Mouse (Mus musculus) A20 (cell line): Measurements from ENCODE around the gene Fam189a1.

Experiments
- DNase-seq: peaks from one replicate; pipeline ENCODE4 v3.0.0-alpha.2; 2011; ENCODE audit warnings: low read depth, low spot score

Fam189a1 gene

DNA sequence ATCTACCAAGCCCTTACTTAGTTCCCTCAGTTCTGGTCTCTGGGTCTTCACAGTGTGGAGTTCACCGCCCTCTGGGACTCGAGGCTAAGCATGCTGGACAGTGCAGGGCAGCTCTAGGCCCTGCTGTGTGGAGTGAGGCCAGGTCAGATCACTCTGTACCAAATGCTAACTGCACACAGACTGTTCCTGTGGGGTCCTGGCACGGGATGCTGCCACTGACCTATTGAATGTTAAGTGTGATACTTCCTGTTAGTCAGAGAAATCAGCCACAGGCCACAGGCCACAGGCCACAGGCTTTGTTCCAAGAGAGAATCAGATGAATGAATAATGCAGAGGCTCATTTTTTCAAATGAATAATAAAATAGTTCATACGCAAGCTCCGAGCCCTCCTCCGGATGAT lies 112.1 kb downstream of the Fam189a1 start:
- no peak for DNase-seq

DNA sequence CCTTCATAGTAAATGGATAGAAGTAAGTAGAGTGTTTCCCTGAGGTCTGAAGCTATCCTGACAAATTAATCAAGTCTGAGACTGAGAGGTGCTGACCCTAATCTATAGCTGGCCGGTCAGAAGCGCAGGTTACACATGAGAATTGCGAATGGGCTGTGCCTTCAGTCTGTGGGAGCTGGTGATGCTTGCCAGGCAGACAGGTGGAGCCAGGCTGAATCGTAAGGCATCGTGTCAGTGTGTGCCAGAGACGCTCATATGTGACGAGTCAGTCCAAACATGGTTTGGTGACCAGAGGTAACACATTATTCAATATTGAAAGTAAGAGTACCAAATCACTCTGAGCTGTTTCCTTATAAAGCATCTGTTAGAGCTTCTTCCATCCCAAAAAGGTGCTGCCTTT lies 115.3 kb downstream of the Fam189a1 start:
- no peak for DNase-seq

DNA sequence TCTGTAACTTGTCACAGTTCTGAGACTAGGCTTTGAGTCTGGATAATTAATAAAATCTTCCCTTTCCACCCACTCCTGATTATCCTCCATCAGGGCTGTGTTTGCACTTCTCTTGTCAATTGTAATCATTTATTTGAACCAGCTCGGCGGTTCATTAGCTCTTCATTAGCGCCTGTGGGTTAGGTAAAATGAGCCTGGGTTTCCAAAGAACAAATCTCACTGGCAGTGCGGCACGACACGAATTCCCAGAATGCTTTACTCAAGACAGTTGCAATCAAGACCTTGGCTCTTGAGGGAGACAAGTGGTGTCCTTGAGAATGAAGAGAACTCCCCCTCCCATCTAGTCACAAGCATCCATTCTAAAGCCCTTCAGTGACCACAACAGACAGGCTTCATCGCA lies 124.6 kb downstream of the Fam189a1 start:
- DNase-seq = no peak

DNA sequence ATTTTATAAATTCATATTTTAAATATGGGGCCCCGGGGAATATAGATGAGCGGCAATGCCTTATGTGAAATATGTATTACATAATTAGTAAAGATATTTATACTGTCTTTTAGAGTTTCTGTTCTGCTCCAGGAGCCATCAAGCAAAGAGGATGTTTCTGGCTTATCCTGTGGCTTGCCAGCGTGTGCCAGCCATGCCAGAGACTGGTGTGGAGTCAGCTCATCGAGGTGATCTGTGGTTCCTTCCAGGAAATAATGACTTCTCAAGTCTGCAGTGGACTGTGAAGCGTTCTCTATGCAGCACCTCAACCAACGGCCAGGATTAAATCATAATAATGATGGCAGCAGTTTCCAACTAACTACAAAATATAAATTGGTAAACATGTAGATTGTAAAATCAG lies 125.2 kb downstream of the Fam189a1 start:
- DNase-seq = no peak

- DNase-seq = no peak
These were observed 126.4 kb downstream of the Fam189a1 start for GRCm38 (mm10) chr7:65029985-65030384.

- no peak for DNase-seq
These were observed 135.1 kb downstream of the Fam189a1 start for GRCm38 (mm10) chr7:65021298-65021697.

DNA sequence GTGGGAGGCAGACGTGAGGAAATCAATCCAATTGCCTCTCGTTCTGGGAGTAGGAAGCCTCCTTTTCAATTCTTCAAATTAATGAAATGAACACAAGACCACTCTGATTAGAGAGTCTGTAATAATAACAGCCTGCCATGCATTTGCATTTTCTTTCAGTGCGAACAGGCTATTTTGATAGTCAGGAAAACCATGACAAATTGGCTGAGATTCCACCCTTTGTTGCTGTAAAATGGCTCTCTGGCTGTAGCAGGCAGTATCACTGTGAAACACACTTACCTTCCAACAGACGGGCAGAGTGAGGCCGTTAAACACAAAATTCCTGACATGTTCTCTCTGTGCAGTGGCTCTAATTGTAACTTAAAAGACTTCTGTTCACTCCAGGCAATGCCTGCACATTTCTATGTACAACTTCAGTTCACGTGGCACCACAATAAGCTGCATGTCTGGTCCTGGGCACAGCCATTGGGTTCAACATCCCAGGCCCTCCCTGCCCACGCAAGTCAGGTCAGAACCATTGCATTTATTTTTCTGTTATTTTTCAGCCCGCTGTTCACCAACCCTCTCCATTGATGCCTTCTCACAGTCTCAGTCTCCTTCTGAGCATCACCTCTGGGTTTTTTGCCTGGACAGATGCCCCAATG lies 138.2 kb downstream of the Fam189a1 start:
- no peak for DNase-seq

GRCm38 (mm10) chr7:65017348-65017747 lies 139.0 kb downstream of the Fam189a1 start:
- no peak for DNase-seq

DNA sequence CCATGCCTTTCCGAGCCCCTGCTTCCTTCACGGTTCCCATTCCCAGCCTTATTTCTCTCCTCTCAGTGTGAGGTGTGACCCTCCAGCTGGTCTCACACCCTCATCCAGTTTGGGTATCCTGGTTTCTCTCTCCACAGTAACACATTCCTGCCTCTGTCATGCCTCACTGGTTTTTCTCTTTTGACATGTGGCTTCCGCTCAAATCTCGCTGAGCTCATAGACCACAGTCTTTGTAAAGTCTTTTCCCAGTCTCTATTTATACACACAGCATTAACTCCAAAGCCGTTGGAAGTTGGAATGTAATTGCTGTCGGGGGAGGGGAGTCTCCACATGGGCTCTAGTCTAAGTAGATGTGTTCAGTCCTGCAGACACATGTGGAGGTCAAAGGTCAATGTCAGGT lies 145.2 kb downstream of the Fam189a1 start:
- DNase-seq = no peak

- no peak for DNase-seq
These were observed 146.1 kb downstream of the Fam189a1 start for GRCm38 (mm10) chr7:65010275-65010674.

DNA sequence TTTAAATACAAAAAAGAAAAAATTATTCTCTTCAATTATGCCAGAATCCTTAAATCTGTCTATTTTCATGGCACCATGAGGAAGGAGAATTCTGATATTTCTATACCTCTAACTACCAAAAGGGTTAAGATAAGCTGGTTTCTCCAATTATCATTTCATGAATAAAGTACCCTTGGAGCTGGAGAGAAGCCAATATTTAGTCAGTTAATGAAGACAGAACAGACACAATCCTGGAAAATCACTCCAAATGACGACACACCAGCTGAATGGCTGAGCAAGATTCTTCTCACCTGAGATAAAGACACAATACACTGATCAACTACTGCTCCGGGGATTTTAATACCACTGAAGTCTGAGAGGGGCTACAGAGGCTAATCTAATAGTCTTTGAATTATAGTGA lies 150.6 kb downstream of the Fam189a1 start:
- no peak for DNase-seq

GRCm38 (mm10) chr7:64999718-65000214 lies 156.6 kb downstream of the Fam189a1 start:
- no peak for DNase-seq

DNA sequence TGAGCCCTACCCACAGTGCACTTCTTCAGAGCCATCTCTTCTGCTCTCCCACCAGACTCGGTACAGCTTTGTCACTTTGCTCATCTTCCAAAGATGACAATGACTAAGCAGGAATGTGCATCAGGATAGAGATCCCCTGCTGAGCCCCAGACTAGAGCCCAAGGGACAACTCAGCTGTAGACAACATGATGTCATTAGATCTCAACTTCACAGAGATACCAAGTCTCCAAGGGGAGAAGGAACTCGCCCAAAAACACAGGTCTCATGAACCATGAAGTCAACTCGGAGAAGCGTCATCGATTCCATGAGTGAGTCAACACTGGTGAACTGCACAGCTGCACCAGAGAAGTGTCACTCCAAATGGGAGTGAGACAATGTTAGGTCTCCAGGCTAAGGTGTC lies 158.6 kb downstream of the Fam189a1 start:
- DNase-seq = no peak

GRCm38 (mm10) chr7:64995946-64996444 lies 160.4 kb downstream of the Fam189a1 start:
- DNase-seq = no peak

- no peak for DNase-seq
These were observed 167.0 kb downstream of the Fam189a1 start for GRCm38 (mm10) chr7:64989406-64989805.

- DNase-seq = no peak
These were observed 168.4 kb downstream of the Fam189a1 start for GRCm38 (mm10) chr7:64988015-64988414.

GRCm38 (mm10) chr7:64984468-64985120 lies 171.8 kb downstream of the Fam189a1 start:
- DNase-seq = no peak

DNA sequence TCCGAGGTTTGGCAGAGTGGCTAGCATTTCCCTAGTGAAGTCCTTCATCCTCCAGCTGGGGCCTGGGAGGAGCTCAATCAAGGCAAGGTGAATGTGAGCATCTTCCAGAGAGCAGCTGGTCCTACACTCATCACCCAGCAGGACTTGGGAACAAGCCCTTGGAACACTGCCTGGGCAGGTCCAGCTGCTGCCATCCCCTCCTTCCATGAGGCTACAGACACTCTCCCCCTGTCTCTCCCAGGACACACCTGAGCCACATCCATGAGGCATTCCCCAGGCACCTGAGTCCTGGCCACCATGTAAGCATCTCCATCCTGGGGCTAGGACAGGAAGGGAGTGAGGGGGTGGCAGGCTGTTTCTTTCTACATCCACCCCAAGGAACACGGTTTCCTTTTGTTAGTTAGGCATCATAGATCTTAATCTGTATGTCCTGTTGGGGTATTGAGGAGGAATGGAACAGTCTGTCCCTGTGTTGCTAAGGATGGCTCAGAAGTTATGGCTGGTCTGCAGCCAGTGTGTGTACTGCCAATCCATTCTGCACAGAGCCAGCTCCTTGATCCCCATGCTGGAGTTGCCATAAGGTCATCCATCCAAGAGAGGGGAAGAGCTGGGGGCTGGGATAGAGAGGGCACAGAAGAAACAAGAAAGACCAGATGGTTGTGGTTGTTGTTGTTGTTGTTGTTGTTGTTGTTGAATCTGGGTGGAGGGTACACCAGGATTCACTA lies 174.7 kb downstream of the Fam189a1 start:
- DNase-seq = no peak

DNA sequence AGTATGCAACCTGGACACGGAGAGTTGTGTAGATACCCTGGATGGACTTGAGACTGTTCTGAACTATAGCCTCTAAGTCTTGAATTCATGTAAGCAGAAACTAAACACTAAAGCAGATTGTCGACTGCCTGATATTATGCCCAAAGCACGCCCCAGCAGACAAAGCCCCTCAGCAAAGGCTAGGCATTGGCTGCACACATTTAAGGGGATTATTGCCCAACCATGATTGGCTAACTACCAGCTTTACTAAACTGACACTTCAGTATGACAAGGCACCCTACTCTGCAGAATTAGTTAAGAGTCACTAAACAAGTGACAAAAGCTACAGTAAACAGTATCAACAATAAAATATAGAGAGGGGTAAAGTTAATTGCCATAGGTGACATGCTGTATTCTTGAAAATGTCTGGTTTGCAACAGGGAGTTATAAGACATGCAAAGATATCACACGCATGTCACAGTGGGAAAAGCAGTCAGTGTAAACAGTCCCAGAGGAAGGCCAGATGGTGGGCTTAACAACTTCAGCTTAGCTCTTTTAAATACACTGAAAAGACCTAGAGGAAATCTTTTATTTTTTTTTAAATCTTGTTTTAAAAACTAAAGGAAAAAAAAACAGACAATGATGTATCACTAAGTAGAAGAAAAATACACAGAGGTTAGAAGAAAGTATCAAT lies 182.6 kb downstream of the Fam189a1 start:
- DNase-seq = no peak

DNA sequence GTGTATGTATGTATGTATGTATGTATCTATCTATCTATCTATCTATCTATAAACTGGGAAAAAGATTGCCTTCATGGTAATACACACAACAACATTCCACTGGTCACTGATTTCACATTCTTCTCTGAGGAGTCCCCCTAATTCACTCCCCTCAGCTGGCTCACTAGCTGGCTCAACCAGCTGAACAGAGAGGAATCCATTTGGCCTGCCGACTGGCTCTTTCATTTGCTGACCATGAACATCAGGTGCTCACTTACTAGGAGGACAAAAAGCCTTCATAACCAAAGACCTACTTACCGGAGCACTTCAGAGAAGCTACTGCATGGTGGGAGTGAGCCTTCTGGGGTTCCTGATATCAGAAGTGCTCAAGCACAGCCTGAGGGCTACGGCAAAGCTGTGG lies 194.2 kb downstream of the Fam189a1 start:
- DNase-seq = no peak

DNA sequence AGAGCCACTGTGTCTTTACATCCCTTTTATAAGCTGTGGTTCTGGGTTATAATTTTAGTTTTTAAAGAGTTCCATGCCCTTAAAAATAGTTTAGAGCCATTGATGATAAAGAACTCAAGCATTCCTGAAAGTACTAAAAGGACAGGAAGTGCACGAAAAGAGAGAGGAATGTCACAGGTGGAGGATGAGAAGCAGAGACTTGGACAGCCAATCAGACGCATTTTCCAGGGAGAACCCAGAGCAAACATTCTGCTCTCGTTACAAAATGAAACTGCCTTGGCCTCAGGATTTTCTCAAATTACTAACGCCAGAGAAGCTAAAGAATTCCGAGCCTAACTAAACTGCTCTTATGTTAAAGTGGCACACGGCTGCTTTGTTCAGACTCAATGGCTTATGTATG lies 197.3 kb downstream of the Fam189a1 start:
- no peak for DNase-seq

DNA sequence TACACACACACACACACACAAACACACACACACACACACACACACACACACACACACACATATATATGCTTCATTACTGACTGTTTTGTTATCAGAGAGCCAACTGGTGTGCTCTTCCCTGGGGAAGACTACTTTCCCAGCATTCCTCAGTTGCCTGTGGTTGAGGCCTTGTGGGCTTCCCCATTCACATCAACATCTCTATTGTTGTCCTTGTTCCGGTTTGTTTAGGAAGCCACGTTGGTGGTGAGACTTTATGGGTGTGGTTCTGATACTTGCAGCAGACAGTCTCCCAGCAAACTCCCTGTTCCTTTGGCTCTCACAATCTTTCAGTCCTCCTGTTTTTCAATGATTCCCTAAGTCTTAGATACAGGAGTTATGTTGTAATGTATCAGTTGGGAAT lies 204.2 kb downstream of the Fam189a1 start:
- no peak for DNase-seq
